Mouse (Mus musculus) hindbrain, embryonic 14.5 days (tissue): Measurements from ENCODE around the gene Tet2. TPM values are rescaled to one million over a fixed set of nuclear protein-coding genes. Genes with fewer than 3 reads are reported as not detected.

Experiments
- ATAC-seq: fragments of 200-750 bp; cut with Nextera tagmentation; 2 replicates; pipeline ENCODE4 v1.8.0; 2017; ENCODE audit warnings: moderate number of reproducible peaks, mild to moderate bottlenecking, moderate TSS enrichment, moderate library complexity; ENCODE audit not compliant: low FRiP score
- DNase-seq: peaks from one replicate; pipeline ENCODE4 v3.0.0-alpha.2; 2015; ENCODE audit warnings: low spot score
- H3K27ac ChIP-seq: fragments of 300-500 bp; sonication (generic); 2 replicates; pipeline ENCODE4 v1.5.1; 2014; ENCODE audit warnings: mild to moderate bottlenecking, moderate library complexity
- H3K27me3 ChIP-seq: fragments of 300-500 bp; sonication (generic); 2 replicates; pipeline ENCODE4 v1.6.1; 2014; ENCODE audit warnings: mild to moderate bottlenecking, low read length, mixed read lengths; ENCODE audit not compliant: control insufficient read depth, insufficient read depth
- H3K36me3 ChIP-seq: fragments of 300-500 bp; sonication (generic); replicated peaks from 2 replicates; pipeline ENCODE4 v1.6.1; 2014; ENCODE audit not compliant: control insufficient read depth, insufficient read depth
- H3K4me1 ChIP-seq: fragments of 300-500 bp; sonication (generic); replicated peaks from 2 replicates; pipeline ENCODE4 v1.6.1; 2014; ENCODE audit warnings: antibody characterized with exemption, low read length, mixed read lengths; ENCODE audit not compliant: control insufficient read depth, insufficient read depth
- H3K4me2 ChIP-seq: fragments of 300-500 bp; sonication (generic); replicated peaks from 2 replicates; pipeline ENCODE4 v1.6.1; 2014; ENCODE audit warnings: mild to moderate bottlenecking, moderate library complexity
- H3K4me3 ChIP-seq: fragments of 300-500 bp; sonication (generic); replicated peaks from 2 replicates; pipeline ENCODE4 v1.5.1; 2014; ENCODE audit warnings: mild to moderate bottlenecking, low read length
- H3K9ac ChIP-seq: fragments of 300-500 bp; sonication (generic); 2 replicates; pipeline ENCODE4 v1.6.1; 2014
- H3K9me3 ChIP-seq: fragments of 300-500 bp; sonication (generic); 2 replicates; pipeline ENCODE4 v1.6.1; 2016; ENCODE audit warnings: low read length; ENCODE audit not compliant: control insufficient read depth
- WGBS: fragments of 180-500 bp; shearing (Covaris S2); extraction: QIAGEN DNeasy Blood & Tissue Kit; methylation state at CpG from one replicate; pipeline ENCODE4 v1.1.7; 2014; 5-methylcytosine and 5-hydroxymethylcytosine counted together
- polyA plus RNA-seq: library from polyadenylated mRNA; unstranded; fragments of >200 nt; fragmentation: Nextera tagmentation; extraction: Ambion mirVana; gene quantifications from 2 replicates; pipeline ENCODE4 v1.2.1, GENCODE M21; 2014

Tet2 gene
- polyA plus RNA-seq, 1 experiment from 2014 or later = 20.0 TPM

DNA sequence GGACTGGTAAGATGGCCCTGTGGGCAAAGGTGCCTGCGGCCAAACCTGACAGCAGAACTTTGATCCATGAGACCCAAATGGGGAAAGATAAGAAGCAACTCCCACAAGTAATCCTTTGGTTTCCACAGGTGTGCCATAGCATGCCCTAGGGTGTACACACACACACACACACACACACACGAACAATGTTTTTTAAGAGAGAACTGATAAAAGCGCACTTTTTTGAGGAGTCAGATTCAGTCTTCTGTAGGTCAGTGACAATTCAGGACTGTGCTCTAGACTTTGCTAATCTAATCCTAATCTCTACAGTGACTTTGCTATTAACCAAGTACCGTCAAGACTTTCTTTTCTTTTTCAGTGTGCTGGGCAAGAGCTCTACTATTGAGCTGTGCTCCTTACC, 9.2 kb upstream of the Tet2 start:
- Histone ChIP-seq H3K4me2 (no peak overlapping the region), H3K9me3 (no peaks in the 10 kb centered on the region), H3K36me3 (no peaks in the 10 kb centered on the region), H3K27me3 (no peaks in the 10 kb centered on the region), H3K27ac (no peak overlapping the region), H3K9ac (no peak overlapping the region), H3K4me1 (no peaks in the 10 kb centered on the region), H3K4me3 (no peak overlapping the region)
- 96% methylated on average over 4 of the region's 4 CpGs for WGBS
- ATAC-seq (no peak), DNase-seq (no peak)

DNA sequence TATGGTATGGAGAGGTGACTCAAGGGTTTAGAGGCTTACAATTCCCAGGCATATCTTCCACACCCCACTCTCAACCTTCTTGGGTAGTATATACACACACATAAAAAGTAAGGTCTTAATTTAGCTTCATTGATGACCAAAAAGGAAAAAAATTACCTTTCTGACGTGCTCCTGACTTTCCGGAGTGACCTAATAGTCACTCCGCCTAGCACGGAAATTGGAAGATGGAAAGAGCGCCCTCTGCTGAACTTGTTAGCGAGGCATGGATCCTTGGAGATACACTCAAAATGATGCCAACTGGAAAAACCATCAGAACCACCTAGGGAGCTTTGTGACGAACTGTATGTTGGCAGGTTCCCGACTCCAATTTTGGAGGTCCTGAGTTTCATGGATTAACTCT, 7.0 kb upstream of the Tet2 start:
- no peak overlapping the region for H3K27ac ChIP-seq
- no peak overlapping the region for H3K9ac ChIP-seq
- ATAC-seq (no peak), DNase-seq (no peak)
- H3K27me3 ChIP-seq = no peaks in the 10 kb centered on the region
- no peaks in the 10 kb centered on the region for H3K36me3 ChIP-seq
- 57% methylated on average over 8 of the region's 8 CpGs for WGBS
- H3K9me3 ChIP-seq = no peaks in the 10 kb centered on the region
- H3K4me3 ChIP-seq = no peak overlapping the region
- no peaks in the 10 kb centered on the region for H3K4me1 ChIP-seq
- no peak overlapping the region for H3K4me2 ChIP-seq

DNA sequence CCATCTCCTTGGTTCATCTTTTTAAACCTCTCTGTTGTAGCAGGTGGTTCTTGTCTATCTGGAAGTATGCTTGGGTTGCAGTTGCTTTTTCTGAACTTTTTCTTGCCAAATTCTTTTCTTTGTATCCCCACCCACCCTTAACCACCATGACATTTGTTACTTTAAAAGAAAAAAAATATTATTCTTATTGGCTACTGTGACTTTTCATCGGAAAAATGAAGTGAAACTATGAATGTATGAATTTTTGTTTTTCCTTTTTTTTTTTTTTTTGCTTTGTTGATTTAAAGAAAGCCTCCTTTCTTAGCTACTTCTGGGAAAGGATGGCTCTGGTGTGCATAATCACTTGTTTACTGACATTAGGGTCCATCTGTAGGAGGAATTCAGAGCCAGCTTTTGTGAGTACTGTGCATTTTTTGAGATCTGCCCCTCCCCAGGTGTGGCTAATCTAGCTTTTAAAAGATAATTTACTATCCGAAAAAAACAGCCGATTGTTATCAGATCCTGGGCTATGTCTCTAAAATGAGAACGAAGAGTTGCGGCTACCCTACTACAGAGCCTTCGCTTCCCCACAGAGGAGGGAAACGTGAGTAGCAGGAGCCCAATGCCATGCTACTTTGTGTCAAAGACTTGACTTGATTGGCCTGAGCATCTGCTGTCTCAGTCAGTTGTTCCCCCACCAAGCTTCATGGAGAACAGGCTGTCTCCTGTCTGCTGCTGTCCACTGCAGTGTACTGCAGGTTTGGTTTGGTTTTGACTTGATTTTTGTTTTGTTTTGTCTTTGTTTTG, 4.6 kb upstream of the Tet2 start:
- no peak for ATAC-seq
- H3K27me3 ChIP-seq = no peaks in the 10 kb centered on the region
- H3K4me1 ChIP-seq = no peaks in the 10 kb centered on the region
- H3K9me3 ChIP-seq = no peaks in the 10 kb centered on the region
- no peak overlapping the region for H3K4me3 ChIP-seq
- H3K4me2 ChIP-seq = no peak overlapping the region
- H3K36me3 ChIP-seq = no peaks in the 10 kb centered on the region
- no peak overlapping the region for H3K27ac ChIP-seq
- no peak overlapping the region for H3K9ac ChIP-seq
- no peak for DNase-seq
- WGBS = 67% methylated on average over 7 of the region's 7 CpGs

- Histone ChIP-seq H3K4me1 (no peaks in the 10 kb centered on the region), H3K4me2 (no peak overlapping the region), H3K27ac (no peak overlapping the region), H3K36me3 (no peaks in the 10 kb centered on the region), H3K9me3 (no peaks in the 10 kb centered on the region), H3K4me3 (no peak overlapping the region), H3K27me3 (no peaks in the 10 kb centered on the region), H3K9ac (no peak overlapping the region)
- DNase-seq (no peak), ATAC-seq (no peak)
- 86% methylated on average over 2 of the region's 2 CpGs for WGBS
Measured at GRCm38 (mm10) chr3:133548613-133549012, 3.7 kb upstream of the Tet2 start.

DNA sequence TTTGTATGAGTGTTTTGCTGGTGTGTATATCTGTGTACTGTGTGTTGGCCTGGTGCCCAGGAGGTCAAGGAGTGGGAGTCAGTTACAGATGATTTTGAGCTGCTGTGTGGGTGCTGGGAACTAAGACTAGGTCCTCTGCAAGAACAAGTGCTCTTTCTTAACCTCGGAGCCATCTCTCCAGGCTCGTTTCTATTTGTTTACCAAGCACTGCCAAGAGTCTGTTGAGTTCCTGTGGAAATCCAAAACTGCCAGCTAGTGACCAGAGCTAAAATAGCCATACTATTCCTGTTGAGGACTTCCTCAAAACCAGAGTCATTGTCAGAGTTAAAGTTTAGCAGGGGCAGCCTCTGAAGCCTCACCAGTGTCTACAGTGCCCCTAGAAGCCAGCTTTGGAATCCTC, 1.9 kb upstream of the Tet2 start:
- no peaks in the 10 kb centered on the region for H3K27me3 ChIP-seq
- DNase-seq (no peak), ATAC-seq (no peak)
- H3K4me1 ChIP-seq = peaks cover 5% of the 10 kb centered on the region
- 58% methylated on average over 2 of the region's 2 CpGs for WGBS
- no peak overlapping the region for H3K4me2 ChIP-seq
- H3K9ac ChIP-seq = no peak overlapping the region
- H3K27ac ChIP-seq = no peak overlapping the region
- no peak overlapping the region for H3K4me3 ChIP-seq
- no peaks in the 10 kb centered on the region for H3K36me3 ChIP-seq
- H3K9me3 ChIP-seq = no peaks in the 10 kb centered on the region

GRCm38 (mm10) chr3:133545304-133545666, 346 bp upstream of the Tet2 start:
- 14% methylated on average over 6 of the region's 6 CpGs for WGBS
- Histone ChIP-seq H3K9ac (no peak overlapping the region), H3K27me3 (no peaks in the 10 kb centered on the region), H3K4me1 (peaks cover 11% of the 10 kb centered on the region), H3K27ac (no peak overlapping the region), H3K4me2 (peak overlapping the region; percentile 78), H3K9me3 (no peaks in the 10 kb centered on the region), H3K4me3 (peak overlapping the region; percentile 84), H3K36me3 (no peaks in the 10 kb centered on the region)
- DNase-seq (no peak), ATAC-seq (no peak)

- H3K4me2 ChIP-seq = peak overlapping the region; percentile 78
- peaks cover 11% of the 10 kb centered on the region for H3K4me1 ChIP-seq
- DNase-seq (peak; percentile 92), ATAC-seq (peak; percentile 97)
- no peaks in the 10 kb centered on the region for H3K36me3 ChIP-seq
- under 1% methylated on average over 51 of the region's 52 CpGs for WGBS
- peak overlapping the region; percentile 84 for H3K4me3 ChIP-seq
- no peaks in the 10 kb centered on the region for H3K27me3 ChIP-seq
- peak overlapping the region; percentile 88 for H3K27ac ChIP-seq
- H3K9ac ChIP-seq = peak overlapping the region; percentile 69
- H3K9me3 ChIP-seq = no peaks in the 10 kb centered on the region
Measured at GRCm38 (mm10) chr3:133544131-133544550, 798 bp downstream of the Tet2 start.

GRCm38 (mm10) chr3:133543101-133544020, 1.6 kb downstream of the Tet2 start:
- Histone ChIP-seq H3K36me3 (0 out of 2 replicates have a peak, but pooled peaks cover 3% of the 10 kb centered on the region), H3K4me1 (peaks cover 11% of the 10 kb centered on the region), H3K4me2 (peak overlapping the region; percentile 78), H3K27ac (peak overlapping the region; percentile 88), H3K9me3 (0 out of 2 replicates have a peak, but pooled peaks cover 3% of the 10 kb centered on the region), H3K4me3 (peak overlapping the region; percentile 84), H3K27me3 (no peaks in the 10 kb centered on the region), H3K9ac (peak overlapping the region; percentile 69)
- ATAC-seq = no peak; the same call in 1 of the 2 replicates
- DNase-seq = peak; percentile 63
- under 1% methylated on average over 21 of the region's 21 CpGs for WGBS

DNA sequence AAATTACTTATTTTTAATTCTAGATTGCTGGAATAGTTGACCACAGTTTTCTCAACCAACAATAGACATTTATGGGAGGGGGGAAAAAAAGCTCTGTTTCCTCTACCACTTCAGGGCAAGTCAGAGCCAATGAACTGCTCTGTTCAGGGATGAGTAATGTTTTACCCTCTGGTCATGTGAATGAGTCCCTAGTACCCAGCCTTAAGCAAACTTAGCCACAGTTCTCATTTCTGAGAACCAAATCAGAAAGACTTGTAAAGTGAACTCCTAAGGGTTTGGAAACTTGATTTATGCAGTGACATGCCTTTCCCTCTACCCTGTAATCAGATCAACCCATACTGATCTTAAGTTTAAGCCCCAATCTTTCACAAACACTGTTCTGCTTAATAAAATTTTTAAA, 2.9 kb downstream of the Tet2 start:
- H3K4me3 ChIP-seq = peak overlapping the region; percentile 84
- H3K36me3 ChIP-seq = 0 out of 2 replicates have a peak, but pooled peaks cover 3% of the 10 kb centered on the region
- H3K9ac ChIP-seq = 0 out of 2 replicates have a peak overlapping the region, but pooled peaks have one; percentile 69
- ATAC-seq (no peak), DNase-seq (no peak)
- H3K4me1 ChIP-seq = peaks cover 11% of the 10 kb centered on the region
- peak overlapping the region; percentile 78 for H3K4me2 ChIP-seq
- 0 out of 2 replicates have a peak, but pooled peaks cover 3% of the 10 kb centered on the region for H3K9me3 ChIP-seq
- no peaks in the 10 kb centered on the region for H3K27me3 ChIP-seq
- no peak overlapping the region for H3K27ac ChIP-seq
